Mouse (Mus musculus) cortical plate, adult 2 months (tissue): Measurements from ENCODE around the gene Srrm3.
A peak's percentile ranks its signal among the peaks of the same experiment; 100 is the strongest.

ENCODE experiments used
- CTCF ChIP-seq: fragments of 200-500 bp; IDR thresholded peaks from 2 replicates; pipeline ENCODE4 v1.5.1; 2011; ENCODE audit warnings: mild to moderate bottlenecking, control low read depth, low read length; ENCODE audit not compliant: insufficient read depth; ENCODE audit errors: extremely low read depth
- POLR2A ChIP-seq: fragments of 200-500 bp; IDR thresholded peaks from 2 replicates; pipeline ENCODE4 v1.6.1; 2011; ENCODE audit warnings: mild to moderate bottlenecking, low read length, control low read depth; ENCODE audit not compliant: insufficient read depth; ENCODE audit errors: extremely low read depth

DNA sequence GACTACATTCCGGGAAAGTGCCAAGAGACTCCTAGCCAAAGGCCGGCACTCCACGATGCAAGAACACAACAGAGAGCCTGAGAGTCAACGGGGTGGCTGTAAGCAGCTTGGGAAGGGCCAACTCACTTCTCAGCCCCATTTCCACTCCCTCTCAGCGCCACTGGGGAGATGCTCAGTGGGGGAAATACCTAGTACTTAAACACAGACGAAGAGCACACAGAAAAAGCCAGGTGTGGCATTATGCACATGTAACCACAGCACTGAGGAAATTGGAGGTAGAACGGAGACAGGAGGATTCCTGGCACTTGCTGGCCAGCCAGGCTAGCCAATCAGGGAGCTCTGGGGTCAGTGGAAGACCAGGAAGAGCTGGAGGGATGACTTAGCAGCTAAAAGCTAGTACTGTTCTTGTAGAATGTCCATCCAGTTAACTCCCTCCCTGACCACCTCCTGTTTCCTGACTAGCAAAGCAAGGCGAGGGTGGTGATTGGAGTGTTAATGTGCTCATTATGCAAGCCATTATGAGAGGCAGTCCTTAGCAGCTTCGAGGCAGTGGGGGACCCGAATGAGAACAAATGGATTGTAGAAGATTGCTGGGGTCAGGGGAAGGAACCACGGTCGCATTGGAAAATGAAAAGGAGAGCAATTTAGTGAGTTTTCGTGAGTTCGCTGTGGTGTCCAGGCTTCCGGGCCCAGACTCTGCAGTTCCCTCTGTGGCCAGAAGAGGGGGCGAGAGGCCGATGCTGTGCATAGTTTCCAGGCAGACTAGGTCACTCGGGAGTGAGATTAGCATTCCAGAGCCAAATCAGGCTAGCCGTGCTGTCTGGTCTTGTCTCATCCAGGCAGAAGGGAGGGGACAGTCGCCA is 12.5 kb upstream of the Srrm3 start:
- TF ChIP-seq CTCF (peak; percentile 94), POLR2A (no peak)
